Mouse (Mus musculus): ENCODE measurements around the gene Resp18.

DNA sequence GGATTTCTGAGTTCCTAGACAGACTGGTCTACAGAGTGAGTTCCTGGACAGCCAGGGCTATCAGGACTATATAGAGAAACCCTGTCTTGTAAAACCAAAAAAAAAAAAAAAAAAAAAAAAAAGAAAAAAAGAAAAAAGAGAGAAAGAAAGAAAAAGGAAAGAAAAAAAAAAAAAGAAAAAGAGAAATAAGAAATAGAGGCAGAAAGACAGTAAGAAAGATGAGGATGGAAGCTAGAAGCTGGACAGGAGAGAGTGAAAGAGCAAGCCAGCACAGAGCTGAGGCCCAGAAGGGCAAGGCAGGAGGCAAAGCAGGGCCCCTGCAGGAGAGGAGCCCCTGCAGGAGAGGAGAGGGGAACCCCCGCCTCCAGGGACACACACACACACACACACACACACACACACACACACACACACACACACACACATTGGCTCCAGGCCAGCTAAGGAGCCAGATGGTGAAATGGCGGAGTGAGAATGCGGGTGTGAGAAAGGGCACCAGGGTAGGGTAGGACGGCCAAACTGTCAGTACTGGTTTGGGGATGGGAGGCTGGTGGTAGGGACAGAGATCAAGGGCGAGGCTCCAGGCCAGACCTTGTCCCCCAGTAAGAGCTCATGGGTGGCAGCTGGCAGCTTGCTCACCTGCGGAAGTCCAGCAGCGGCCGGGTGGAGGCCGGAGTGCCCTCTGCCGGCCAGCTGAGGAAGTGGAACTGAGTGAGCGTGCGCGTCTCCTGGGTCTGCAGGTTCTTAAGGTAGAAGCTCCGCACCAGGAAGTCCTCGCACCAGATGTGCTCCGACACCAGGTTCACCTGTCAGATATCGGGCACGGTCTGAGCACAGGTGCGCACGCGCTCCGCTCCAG lies 26.9 kb downstream of the Resp18 start:
- peak; percentile 91 for TF ChIP-seq CTCF (IDR thresholded peaks at IDR 0.05; ENCODE audit: control insufficient read depth, insufficient read depth, low read length)
- 0 out of 2 replicates have a peak, but pooled peaks have one; percentile 30 for TF ChIP-seq POLR2A (IDR thresholded peaks at IDR 0.05; ENCODE audit: borderline replicate concordance, control insufficient read depth, low read depth, low read length)

All from bone marrow, adult 2 months (tissue).